Comparison of ENCODE assay signal across 8 mouse cellular contexts in genomic region chr7:140828171-140828881, GRCm38 (mm10). TPM values are rescaled to one million over a fixed set of nuclear protein-coding genes. Genes with fewer than 3 reads are reported as not detected.
A peak's percentile ranks its signal among the peaks of the same experiment; 100 is the strongest.
DNase-seq lines count a peak whose midpoint lies in the region; ATAC-seq lines count a peak whose summit lies in the region.

No protein-coding gene starts in this region.

- no peak overlapping the region for H3K27ac ChIP-seq in heart, embryonic 16.5 days (ENCODE audit: low read length)
- H3K27ac ChIP-seq in midbrain, embryonic 15.5 days = 0 out of 2 replicates have a peak overlapping the region, but pooled peaks have one; percentile 15

- H3K36me3 ChIP-seq in heart, embryonic 16.5 days (ENCODE audit: control insufficient read depth, insufficient read depth) = no peaks in the 10 kb centered on the region
- H3K36me3 ChIP-seq in midbrain, embryonic 15.5 days (replicated peaks) = no peaks in the 10 kb centered on the region

- 28% methylated on average over 8 of the region's 8 CpGs for WGBS in heart, embryonic 16.5 days
- WGBS in midbrain, embryonic 15.5 days = 35% methylated on average over 8 of the region's 8 CpGs

- DNase-seq in layer of hippocampus, adult 11-12 months (ENCODE audit: low spot score) = peak; percentile 69
- DNase-seq in layer of hippocampus, postnatal 25 days (ENCODE audit: extremely low spot score in 1 of 2, low spot score in 1 of 2) = no peak
- peak; percentile 45 to 57 for DNase-seq in layer of hippocampus, postnatal 36 days
- DNase-seq in urinary bladder, postnatal 36 days (ENCODE audit: low spot score in 2 of 2) = no peak

- 0 out of 2 replicates have a peak, but pooled peaks cover 3% of the 10 kb centered on the region for H3K4me1 ChIP-seq in heart, embryonic 16.5 days (ENCODE audit: control insufficient read depth, insufficient read depth, low read length)
- no peaks in the 10 kb centered on the region for H3K4me1 ChIP-seq in midbrain, embryonic 15.5 days

- peak; percentile 83 for ATAC-seq in cerebellum, adult (ENCODE audit: insufficient number of reproducible peaks, low FRiP score, low TSS enrichment)
- ATAC-seq in heart, embryonic 16.5 days (replicated peaks; ENCODE audit: extremely low read depth, insufficient read depth, low FRiP score) = no peak
- ATAC-seq in midbrain, embryonic 15.5 days (replicated peaks) = no peak
- ATAC-seq in activated CD4-positive, CD25-positive, alpha-beta regulatory T cell, adult 4 months = no peak

- H3K4me3 ChIP-seq in heart, embryonic 16.5 days (ENCODE audit: low read length) = no peak overlapping the region
- no peak overlapping the region for H3K4me3 ChIP-seq in midbrain, embryonic 15.5 days

- H3K27me3 ChIP-seq in heart, embryonic 16.5 days (ENCODE audit: control insufficient read depth, insufficient read depth, low read length) = no peaks in the 10 kb centered on the region
- H3K27me3 ChIP-seq in midbrain, embryonic 15.5 days (replicated peaks) = no peaks in the 10 kb centered on the region

- H3K4me2 ChIP-seq in heart, embryonic 16.5 days (ENCODE audit: low read depth, low read length) = peak overlapping the region; percentile 30; the same call in 1 of the 2 replicates
- H3K4me2 ChIP-seq in midbrain, embryonic 15.5 days = 0 out of 2 replicates have a peak overlapping the region, but pooled peaks have one; percentile 8

- H3K9me3 ChIP-seq in heart, embryonic 16.5 days (replicated peaks; ENCODE audit: control insufficient read depth, low read length) = no peaks in the 10 kb centered on the region
- H3K9me3 ChIP-seq in midbrain, embryonic 15.5 days = no peaks in the 10 kb centered on the region

- no peak overlapping the region for H3K9ac ChIP-seq in heart, embryonic 16.5 days (ENCODE audit: low read length)
- H3K9ac ChIP-seq in midbrain, embryonic 15.5 days = 0 out of 2 replicates have a peak overlapping the region, but pooled peaks have one; percentile 20

RNA-seq across cellular contexts. Expression of gene Zfp941, which starts 6.3 kb away (rescaled TPM):
- 10 to 100 TPM; 11.6 to 13.6 TPM for total RNA-seq in layer of hippocampus, postnatal 25 days (2021)
- polyA plus RNA-seq in heart, embryonic 16.5 days (2015; fragmentation: Nextera tagmentation; extraction: Ambion mirVana) = 0.74 and 0.93 TPM in 2 replicates
- 10 to 100 TPM; 12.3 to 13.3 TPM for total RNA-seq in layer of hippocampus, postnatal 36 days (2021)
- 34.1 and 36.5 TPM in 2 replicates for polyA plus RNA-seq in midbrain, embryonic 15.5 days (2015; fragmentation: Nextera tagmentation; extraction: Ambion mirVana)
- polyA plus RNA-seq in activated CD4-positive, CD25-positive, alpha-beta regulatory T cell, adult 4 months (2017; shearing (Covaris generic)) = under 1 TPM; 0.13 to 0.23 TPM

RNA-seq across cellular contexts. Expression of gene Urah, which starts 6.5 kb away (rescaled TPM):
- total RNA-seq in layer of hippocampus, postnatal 25 days (2021) = 1 to 10 TPM; 1.6 to 1.7 TPM
- 1.0 and 1.1 TPM in 2 replicates for polyA plus RNA-seq in heart, embryonic 16.5 days (2015; fragmentation: Nextera tagmentation; extraction: Ambion mirVana)
- total RNA-seq in layer of hippocampus, postnatal 36 days (2021) = 1 to 10 TPM; 1.8 to 2.9 TPM
- polyA plus RNA-seq in midbrain, embryonic 15.5 days (2015; fragmentation: Nextera tagmentation; extraction: Ambion mirVana) = 0.38 TPM in 1 of 2 replicates, not detected in the other
- polyA plus RNA-seq in activated CD4-positive, CD25-positive, alpha-beta regulatory T cell, adult 4 months (2017; shearing (Covaris generic)) = not detected

RNA-seq across cellular contexts. Expression of gene Scgb1c1, which starts 17.0 kb away (rescaled TPM):
- not detected for total RNA-seq in layer of hippocampus, postnatal 25 days (2021)
- 0.62 and 0.84 TPM in 2 replicates for polyA plus RNA-seq in heart, embryonic 16.5 days (2015; fragmentation: Nextera tagmentation; extraction: Ambion mirVana)
- total RNA-seq in layer of hippocampus, postnatal 36 days (2021) = not detected
- polyA plus RNA-seq in midbrain, embryonic 15.5 days (2015; fragmentation: Nextera tagmentation; extraction: Ambion mirVana) = not detected in 2 replicates
- not detected for polyA plus RNA-seq in activated CD4-positive, CD25-positive, alpha-beta regulatory T cell, adult 4 months (2017; shearing (Covaris generic))

RNA-seq across cellular contexts. Expression of gene Odf3, which starts 19.3 kb away (rescaled TPM):
- total RNA-seq in layer of hippocampus, postnatal 25 days (2021) = not detected
- not detected in 2 replicates for polyA plus RNA-seq in heart, embryonic 16.5 days (2015; fragmentation: Nextera tagmentation; extraction: Ambion mirVana)
- not detected for total RNA-seq in layer of hippocampus, postnatal 36 days (2021)
- not detected in 2 replicates for polyA plus RNA-seq in midbrain, embryonic 15.5 days (2015; fragmentation: Nextera tagmentation; extraction: Ambion mirVana)
- not detected for polyA plus RNA-seq in activated CD4-positive, CD25-positive, alpha-beta regulatory T cell, adult 4 months (2017; shearing (Covaris generic))

RNA-seq across cellular contexts. Expression of gene Gm45785, which starts 27.8 kb away (rescaled TPM):
- not detected for total RNA-seq in layer of hippocampus, postnatal 25 days (2021)
- not detected in 2 replicates for polyA plus RNA-seq in heart, embryonic 16.5 days (2015; fragmentation: Nextera tagmentation; extraction: Ambion mirVana)
- total RNA-seq in layer of hippocampus, postnatal 36 days (2021) = not detected
- polyA plus RNA-seq in midbrain, embryonic 15.5 days (2015; fragmentation: Nextera tagmentation; extraction: Ambion mirVana) = 0.23 and 0.36 TPM in 2 replicates
- polyA plus RNA-seq in activated CD4-positive, CD25-positive, alpha-beta regulatory T cell, adult 4 months (2017; shearing (Covaris generic)) = not detected

Comparison
In these comparisons a context has a peak if more than half of its experiments do, and no peak if none do; other contexts are left out.
1. DNase-seq: peak in layer of hippocampus, adult 11-12 months (single experiment) and layer of hippocampus, postnatal 36 days (2 of 2); none in layer of hippocampus, postnatal 25 days (0 of 2) and urinary bladder, postnatal 36 days (0 of 2).
2. RNA of gene Zfp941, which starts 6.3 kb away (polyA plus RNA-seq): 34.1 to 36.5 TPM in midbrain, embryonic 15.5 days; 0.74 to 0.93 TPM in heart, embryonic 16.5 days and 0.13 to 0.23 TPM in activated CD4-positive, CD25-positive, alpha-beta regulatory T cell, adult 4 months; every median in the first group is over 10 times any median in the second.